Mouse (Mus musculus): Measurements from ENCODE around the gene Fbrsl1. TPM values are rescaled to one million over a fixed set of nuclear protein-coding genes. Genes with fewer than 3 reads are reported as not detected.

Gene Fbrsl1
- polyA plus RNA-seq, 1 experiment: 150 TPM

DNA sequence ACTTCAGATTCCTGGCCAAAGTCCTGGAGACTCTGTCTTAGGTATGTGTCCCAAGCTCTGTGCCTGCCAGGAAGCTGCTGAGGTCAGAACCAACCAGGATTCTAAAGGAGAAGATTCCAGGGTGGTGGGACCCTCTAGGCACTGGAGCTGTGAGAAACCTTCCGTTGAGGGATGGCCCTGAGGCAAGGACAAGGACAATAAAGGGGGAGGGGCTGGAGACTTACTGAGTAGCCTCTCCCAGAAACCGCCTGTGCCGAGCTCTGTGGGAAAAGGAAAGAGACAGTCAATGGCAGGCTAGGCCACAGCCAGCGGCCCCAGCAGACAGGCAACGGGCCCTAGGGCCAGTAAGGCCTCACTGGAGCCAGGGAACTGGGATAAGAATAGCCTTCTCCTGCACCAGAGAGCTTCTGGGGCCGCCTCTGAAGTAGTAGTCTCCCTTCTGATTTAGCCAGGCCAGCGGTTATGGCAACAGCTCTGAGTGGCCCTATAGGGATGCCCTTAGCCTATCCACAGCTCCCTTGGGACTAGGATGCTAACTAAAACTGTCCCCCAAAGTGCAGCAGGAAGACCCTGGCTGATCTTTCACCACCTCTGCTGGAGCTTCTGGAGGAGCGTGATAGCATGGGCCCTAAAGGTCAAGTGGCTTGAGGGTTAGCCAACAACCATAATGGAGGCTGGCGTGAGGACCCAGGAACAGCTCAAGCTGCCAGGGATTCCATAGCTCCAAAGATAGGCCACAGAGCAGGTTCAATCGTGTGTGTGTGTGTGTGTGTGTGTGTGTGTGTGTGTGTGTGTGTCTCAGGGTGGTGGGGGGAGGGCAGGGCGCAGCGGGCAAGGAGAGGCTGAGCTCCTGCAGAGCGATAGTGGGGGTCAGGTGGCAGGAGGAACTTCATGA lies 32.2 kb downstream of the Fbrsl1 start:
- peaks cover 10% of the 10 kb centered on the region; the same call in 1 of the 2 replicates for H3K36me3 ChIP-seq (ENCODE audit: control insufficient read depth, insufficient read depth, low read length)
- no peaks in the 10 kb centered on the region for H3K27me3 ChIP-seq (ENCODE audit: control insufficient read depth, insufficient read depth, low read length)
- H3K4me3 ChIP-seq (ENCODE audit: low read depth, low read length): no peak overlapping the region
- WGBS: 85% methylated on average over 13 of the region's 13 CpGs
- no peak overlapping the region for H3K27ac ChIP-seq (ENCODE audit: insufficient read depth, low read depth, low read length)
- no peak for TF ChIP-seq CTCF (IDR thresholded peaks at IDR 0.05; ENCODE audit: extremely low read depth, insufficient read length, insufficient replicate concordance, low read depth, low read length)
- no peak for TF ChIP-seq POLR2A (IDR thresholded peaks at IDR 0.05; ENCODE audit: low read depth, low read length)
- peaks cover under 1% of the 10 kb centered on the region; the same call in 1 of the 2 replicates for H3K4me1 ChIP-seq (ENCODE audit: control insufficient read depth, insufficient read depth, insufficient read length, low read length)

- no peaks in the 10 kb centered on the region for H3K4me1 ChIP-seq (ENCODE audit: control insufficient read depth, insufficient read depth, insufficient read length, low read length)
- H3K4me3 ChIP-seq (ENCODE audit: low read depth, low read length): no peak overlapping the region
- TF ChIP-seq POLR2A (IDR thresholded peaks at IDR 0.05; ENCODE audit: low read depth, low read length): no peak
- TF ChIP-seq CTCF (IDR thresholded peaks at IDR 0.05; ENCODE audit: extremely low read depth, insufficient read length, insufficient replicate concordance, low read depth, low read length): no peak
- 70% methylated on average over 5 of the region's 5 CpGs for WGBS
- H3K36me3 ChIP-seq (ENCODE audit: control insufficient read depth, insufficient read depth, low read length): peaks cover 12% of the 10 kb centered on the region; the same call in 1 of the 2 replicates
- no peak overlapping the region for H3K27ac ChIP-seq (ENCODE audit: insufficient read depth, low read depth, low read length)
- H3K27me3 ChIP-seq (ENCODE audit: control insufficient read depth, insufficient read depth, low read length): no peaks in the 10 kb centered on the region
Measured at GRCm38 (mm10) chr5:110415022-110415421, 33.3 kb downstream of the Fbrsl1 start.

GRCm38 (mm10) chr5:110413018-110413417 lies 35.3 kb downstream of the Fbrsl1 start:
- Histone ChIP-seq H3K27me3 (ENCODE audit: control insufficient read depth, insufficient read depth, low read length) (no peaks in the 10 kb centered on the region), H3K4me3 (ENCODE audit: low read depth, low read length) (no peak overlapping the region), H3K27ac (ENCODE audit: insufficient read depth, low read depth, low read length) (no peak overlapping the region), H3K4me1 (ENCODE audit: control insufficient read depth, insufficient read depth, insufficient read length, low read length) (no peaks in the 10 kb centered on the region), H3K36me3 (ENCODE audit: control insufficient read depth, insufficient read depth, low read length) (peaks cover 13% of the 10 kb centered on the region; the same call in 1 of the 2 replicates)
- TF ChIP-seq CTCF (IDR thresholded peaks at IDR 0.05; ENCODE audit: extremely low read depth, insufficient read length, insufficient replicate concordance, low read depth, low read length): no peak
- TF ChIP-seq POLR2A (IDR thresholded peaks at IDR 0.05; ENCODE audit: low read depth, low read length): no peak
- WGBS: 84% methylated on average over 14 of the region's 14 CpGs

- H3K27ac ChIP-seq (ENCODE audit: insufficient read depth, low read depth, low read length): no peak overlapping the region
- peaks cover 9% of the 10 kb centered on the region; the same call in 1 of the 2 replicates for H3K36me3 ChIP-seq (ENCODE audit: control insufficient read depth, insufficient read depth, low read length)
- H3K27me3 ChIP-seq (ENCODE audit: control insufficient read depth, insufficient read depth, low read length): no peaks in the 10 kb centered on the region
- TF ChIP-seq POLR2A (IDR thresholded peaks at IDR 0.05; ENCODE audit: low read depth, low read length) (no peak), CTCF (IDR thresholded peaks at IDR 0.05; ENCODE audit: extremely low read depth, insufficient read length, insufficient replicate concordance, low read depth, low read length) (no peak)
- H3K4me3 ChIP-seq (ENCODE audit: low read depth, low read length): no peak overlapping the region
- 90% methylated on average over 5 of the region's 5 CpGs for whole genome bisulfite sequencing
- H3K4me1 ChIP-seq (ENCODE audit: control insufficient read depth, insufficient read depth, insufficient read length, low read length): no peaks in the 10 kb centered on the region
Measured at GRCm38 (mm10) chr5:110410386-110410785, 37.9 kb downstream of the Fbrsl1 start.

DNA sequence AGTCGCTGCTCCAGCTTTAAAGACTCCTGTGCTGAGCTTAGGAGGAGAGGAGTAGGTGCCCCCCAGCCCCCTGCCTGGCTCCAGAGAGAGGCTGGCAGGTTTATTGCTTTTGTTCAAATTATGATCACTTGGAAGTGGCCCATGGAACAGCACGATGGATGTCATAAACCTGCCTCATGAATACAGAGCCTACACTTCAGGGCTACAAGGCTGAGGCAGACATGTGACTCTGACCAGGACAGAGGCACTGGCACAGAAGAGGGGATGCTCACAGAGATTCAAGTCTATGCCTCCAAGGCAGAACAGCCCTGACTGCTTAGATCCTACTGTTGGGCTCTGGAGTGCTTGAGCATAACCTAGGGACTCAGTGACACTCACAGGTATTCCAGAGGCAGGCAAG lies 39.3 kb downstream of the Fbrsl1 start:
- Histone ChIP-seq H3K4me1 (ENCODE audit: control insufficient read depth, insufficient read depth, insufficient read length, low read length) (no peaks in the 10 kb centered on the region), H3K27me3 (ENCODE audit: control insufficient read depth, insufficient read depth, low read length) (no peaks in the 10 kb centered on the region), H3K27ac (ENCODE audit: insufficient read depth, low read depth, low read length) (no peak overlapping the region), H3K4me3 (ENCODE audit: low read depth, low read length) (no peak overlapping the region), H3K36me3 (ENCODE audit: control insufficient read depth, insufficient read depth, low read length) (peaks cover 5% of the 10 kb centered on the region; the same call in 1 of the 2 replicates)
- 68% methylated on average over 2 of the region's 2 CpGs for WGBS
- TF ChIP-seq CTCF (IDR thresholded peaks at IDR 0.05; ENCODE audit: extremely low read depth, insufficient read length, insufficient replicate concordance, low read depth, low read length) (no peak), POLR2A (IDR thresholded peaks at IDR 0.05; ENCODE audit: low read depth, low read length) (no peak)

- Histone ChIP-seq H3K4me1 (ENCODE audit: control insufficient read depth, insufficient read depth, insufficient read length, low read length) (no peaks in the 10 kb centered on the region), H3K27me3 (ENCODE audit: control insufficient read depth, insufficient read depth, low read length) (no peaks in the 10 kb centered on the region), H3K4me3 (ENCODE audit: low read depth, low read length) (no peak overlapping the region), H3K36me3 (ENCODE audit: control insufficient read depth, insufficient read depth, low read length) (peaks cover 3% of the 10 kb centered on the region; the same call in 1 of the 2 replicates), H3K27ac (ENCODE audit: insufficient read depth, low read depth, low read length) (no peak overlapping the region)
- TF ChIP-seq POLR2A (IDR thresholded peaks at IDR 0.05; ENCODE audit: low read depth, low read length): no peak
- TF ChIP-seq CTCF (IDR thresholded peaks at IDR 0.05; ENCODE audit: extremely low read depth, insufficient read length, insufficient replicate concordance, low read depth, low read length): no peak
- 50% methylated on average over 8 of the region's 8 CpGs for WGBS
Measured at GRCm38 (mm10) chr5:110406065-110406714, 42.1 kb downstream of the Fbrsl1 start.

- Histone ChIP-seq H3K27ac (ENCODE audit: insufficient read depth, low read depth, low read length) (no peak overlapping the region), H3K36me3 (ENCODE audit: control insufficient read depth, insufficient read depth, low read length) (peaks cover 1% of the 10 kb centered on the region; the same call in 1 of the 2 replicates), H3K27me3 (ENCODE audit: control insufficient read depth, insufficient read depth, low read length) (no peaks in the 10 kb centered on the region), H3K4me3 (ENCODE audit: low read depth, low read length) (no peak overlapping the region), H3K4me1 (ENCODE audit: control insufficient read depth, insufficient read depth, insufficient read length, low read length) (no peaks in the 10 kb centered on the region)
- 71% methylated on average over 3 of the region's 3 CpGs for WGBS
- TF ChIP-seq CTCF (IDR thresholded peaks at IDR 0.05; ENCODE audit: extremely low read depth, insufficient read length, insufficient replicate concordance, low read depth, low read length) (no peak), POLR2A (IDR thresholded peaks at IDR 0.05; ENCODE audit: low read depth, low read length) (no peak)
Measured at GRCm38 (mm10) chr5:110403931-110404330, 44.4 kb downstream of the Fbrsl1 start.

Data from small intestine, adult 2 months (tissue).